Mouse (Mus musculus): ENCODE data around the gene Mrgprx1.

The Mrgprx1 gene

GRCm38 (mm10) chr7:48027497-48027896 lies at the start of gene Mrgprx1:
TSS of gene Mrgprx1 (minus strand) at chr7:48027597.
- no peak for DNase-seq

- no peak for DNase-seq
Measured at GRCm38 (mm10) chr7:48075521-48075920, 48.1 kb upstream of the Mrgprx1 start.

- DNase-seq = no peak
Measured at GRCm38 (mm10) chr7:48046475-48047185, 19.2 kb upstream of the Mrgprx1 start.

- no peak for DNase-seq
Measured at GRCm38 (mm10) chr7:48044046-48044445, 16.6 kb upstream of the Mrgprx1 start.

- no peak for DNase-seq
Measured at GRCm38 (mm10) chr7:48017874-48018273, 9.5 kb downstream of the Mrgprx1 start.

- no peak for DNase-seq
Measured at GRCm38 (mm10) chr7:47995689-47996088, 31.7 kb downstream of the Mrgprx1 start.

GRCm38 (mm10) chr7:47986752-47987151 lies 40.6 kb downstream of the Mrgprx1 start:
- no peak for DNase-seq

- DNase-seq = no peak
Measured at GRCm38 (mm10) chr7:47981995-47982394, 45.4 kb downstream of the Mrgprx1 start, which contains the start of gene Mrgpra4. TSS of gene Mrgpra4 (minus strand) at chr7:47982095.
